23 mouse cellular contexts compared by ENCODE assay signal in genomic region chr5:100096955-100097354, GRCm38 (mm10). TPM values are rescaled to one million over a fixed set of nuclear protein-coding genes. Genes with fewer than 3 reads are reported as not detected.
DNase-seq lines count a peak whose midpoint lies in the region; ATAC-seq and TF ChIP-seq lines count a peak whose summit lies in the region.
"Had no signal": no experiment of that assay in that cellular context is flagged by ENCODE, and none has a peak within 500 bp of the region (broad histone marks: within the 10 kb centered on the region; RNA-seq: fewer than 3 reads in every experiment).

No protein-coding gene starts in this region.

- 0 out of 2 replicates have a peak, but pooled peaks have one; percentile 41 for ATAC-seq in intestine, embryonic 15.5 days
- ATAC-seq in intestine, postnatal 0 days = no peak
- peak; percentile 52 for ATAC-seq in kidney, postnatal 0 days (replicated peaks; ENCODE audit: low FRiP score, low read depth)
- ATAC-seq in erythroid progenitor cell, adult 5-6 weeks (replicated peaks; ENCODE audit: low FRiP score, poor library complexity, severe bottlenecking) = no peak
- ATAC-seq: activated CD4-positive, CD25-positive, alpha-beta regulatory T cell, adult 4 months; forebrain, embryonic 14.5 days; forebrain, postnatal 0 days had no signal

- H3K27ac ChIP-seq in intestine, embryonic 15.5 days = no peak overlapping the region
- H3K27ac ChIP-seq in intestine, postnatal 0 days (ENCODE audit: low read depth, low read length) = no peak overlapping the region
- no peak overlapping the region for H3K27ac ChIP-seq in kidney, postnatal 0 days
- H3K27ac ChIP-seq: gastrocnemius, adult 2 months; heart, adult 2 months; heart, embryonic 10.5 days; heart, embryonic 13.5 days; hindbrain, embryonic 14.5 days had no signal

- no peaks in the 10 kb centered on the region for H3K36me3 ChIP-seq in intestine, embryonic 15.5 days
- H3K36me3 ChIP-seq in intestine, postnatal 0 days (ENCODE audit: control insufficient read depth, insufficient read depth) = no peaks in the 10 kb centered on the region
- no peaks in the 10 kb centered on the region for H3K36me3 ChIP-seq in kidney, postnatal 0 days (ENCODE audit: insufficient read depth, low read length)
- H3K36me3 ChIP-seq: heart, embryonic 10.5 days; heart, embryonic 13.5 days had no signal

- H3K9me3 ChIP-seq in intestine, embryonic 15.5 days = no peaks in the 10 kb centered on the region
- H3K9me3 ChIP-seq in intestine, postnatal 0 days (ENCODE audit: control insufficient read depth) = no peaks in the 10 kb centered on the region
- no peaks in the 10 kb centered on the region for H3K9me3 ChIP-seq in kidney, postnatal 0 days (replicated peaks; ENCODE audit: low read length)
- H3K9me3 ChIP-seq: heart, embryonic 10.5 days; heart, embryonic 13.5 days had no signal

- no peak for TF ChIP-seq CTCF in intestine, postnatal 0 days (IDR thresholded peaks at IDR 0.05; ENCODE audit: low read depth)
- no peak for TF ChIP-seq CTCF in kidney, postnatal 0 days (IDR thresholded peaks at IDR 0.05; ENCODE audit: low read depth)

- H3K4me1 ChIP-seq in intestine, embryonic 15.5 days (replicated peaks) = 0 out of 2 replicates have a peak, but pooled peaks cover 3% of the 10 kb centered on the region
- no peaks in the 10 kb centered on the region for H3K4me1 ChIP-seq in intestine, postnatal 0 days (replicated peaks; ENCODE audit: control insufficient read depth, insufficient read depth, low read length)
- peaks cover 4% of the 10 kb centered on the region; the same call in 1 of the 2 replicates for H3K4me1 ChIP-seq in kidney, postnatal 0 days (replicated peaks; ENCODE audit: insufficient read depth, low read length)
- H3K4me1 ChIP-seq: heart, embryonic 13.5 days had no signal

- H3K4me3 ChIP-seq in intestine, embryonic 15.5 days (replicated peaks) = no peak overlapping the region
- no peak overlapping the region for H3K4me3 ChIP-seq in intestine, postnatal 0 days (ENCODE audit: low read depth, low read length)
- no peak overlapping the region for H3K4me3 ChIP-seq in kidney, postnatal 0 days (replicated peaks; ENCODE audit: low read depth, low read length)
- H3K4me3 ChIP-seq: gastrocnemius, adult 2 months; heart, adult 2 months; heart, embryonic 10.5 days; heart, embryonic 13.5 days had no signal

- intact Hi-C loops in gastrocnemius, postnatal 36 days (cut with DNase I) = no loop called here

- WGBS in intestine, embryonic 15.5 days = 61% methylated on average over 5 of the region's 5 CpGs
- 41% methylated on average over 5 of the region's 5 CpGs for WGBS in intestine, postnatal 0 days
- WGBS in kidney, postnatal 0 days = 42% methylated on average over 5 of the region's 5 CpGs

- H3K9ac ChIP-seq in intestine, embryonic 15.5 days = no peak overlapping the region
- no peak overlapping the region for H3K9ac ChIP-seq in intestine, postnatal 0 days (ENCODE audit: low read depth, low read length)
- H3K9ac ChIP-seq in kidney, postnatal 0 days (ENCODE audit: low read depth, low read length) = no peak overlapping the region
- H3K9ac ChIP-seq: forebrain, postnatal 0 days; heart, embryonic 13.5 days; hindbrain, embryonic 14.5 days had no signal

- DNase-seq in kidney, adult 9 months = peak; percentile 6
- DNase-seq in kidney, adult 18-20 months = no peak
- no peak for DNase-seq in kidney, postnatal 0 days (ENCODE audit: low spot score)
- DNase-seq in gastrocnemius, postnatal 36 days = no peak
- DNase-seq: adrenal gland, adult 8-10 months; adrenal gland, postnatal 25 days; cerebellum, adult 11-12 months; cerebellum, adult 9-10 months; cerebellum, postnatal 14 days; forebrain, postnatal 0 days; gastrocnemius, adult 2 months; gastrocnemius, postnatal 14 days; heart, adult 2 months; heart, postnatal 14 days; heart, postnatal 4 days had no signal

- H3K27me3 ChIP-seq in intestine, embryonic 15.5 days (replicated peaks) = no peaks in the 10 kb centered on the region
- no peaks in the 10 kb centered on the region for H3K27me3 ChIP-seq in intestine, postnatal 0 days (replicated peaks; ENCODE audit: control insufficient read depth, insufficient read depth, low read length)
- no peaks in the 10 kb centered on the region for H3K27me3 ChIP-seq in kidney, postnatal 0 days (ENCODE audit: insufficient read depth, low read length)

- no peak overlapping the region for H3K4me2 ChIP-seq in intestine, embryonic 15.5 days (replicated peaks)
- H3K4me2 ChIP-seq in intestine, postnatal 0 days (replicated peaks; ENCODE audit: low read depth) = no peak overlapping the region
- no peak overlapping the region for H3K4me2 ChIP-seq in kidney, postnatal 0 days (ENCODE audit: low read length)
- H3K4me2 ChIP-seq: heart, embryonic 13.5 days; hindbrain, embryonic 14.5 days had no signal

RNA-seq across cellular contexts. Expression of gene Enoph1, which starts 57.2 kb away (rescaled TPM):
- 49.2 and 49.8 TPM in 2 replicates for polyA plus RNA-seq in intestine, embryonic 15.5 days (2015; fragmentation: Nextera tagmentation; extraction: Ambion mirVana)
- polyA plus RNA-seq in intestine, postnatal 0 days (2015; fragmentation: Nextera tagmentation; extraction: Ambion mirVana) = 26.6 TPM in 2 replicates
- 31.5 and 36.1 TPM in 2 replicates for polyA plus RNA-seq in kidney, postnatal 0 days (2015; fragmentation: Nextera tagmentation; extraction: Ambion mirVana)
- total RNA-seq in gastrocnemius, postnatal 36 days (2021) = 1 to 10 TPM; 5.9 to 7.0 TPM
- 4.2 and 10.5 TPM in 2 replicates for total RNA-seq in erythroid progenitor cell, adult 5-6 weeks (2015; ENCODE audit: low replicate concordance)
- total RNA-seq in erythroid progenitor cell, adult 5-6 weeks (2017; ENCODE audit: low replicate concordance) = 3.3 and 6.2 TPM in 2 replicates

RNA-seq across cellular contexts. Expression of gene Hnrnpdl, which starts 57.5 kb away (rescaled TPM):
- polyA plus RNA-seq in intestine, embryonic 15.5 days (2015; fragmentation: Nextera tagmentation; extraction: Ambion mirVana) = 128 and 132 TPM in 2 replicates
- 61.6 and 63.2 TPM in 2 replicates for polyA plus RNA-seq in intestine, postnatal 0 days (2015; fragmentation: Nextera tagmentation; extraction: Ambion mirVana)
- 118 and 121 TPM in 2 replicates for polyA plus RNA-seq in kidney, postnatal 0 days (2015; fragmentation: Nextera tagmentation; extraction: Ambion mirVana)
- 10 to 100 TPM; 63.2 to 70.9 TPM for total RNA-seq in gastrocnemius, postnatal 36 days (2021)
- total RNA-seq in erythroid progenitor cell, adult 5-6 weeks (2015; ENCODE audit: low replicate concordance) = 233 and 266 TPM in 2 replicates
- total RNA-seq in erythroid progenitor cell, adult 5-6 weeks (2017; ENCODE audit: low replicate concordance) = 256 and 262 TPM in 2 replicates

Comparison
In these comparisons a context has a peak if more than half of its experiments do, and no peak if none do; other contexts are left out.
1. ATAC-seq: peak in intestine, embryonic 15.5 days (single experiment) and kidney, postnatal 0 days (single experiment); none in intestine, postnatal 0 days (single experiment) and erythroid progenitor cell, adult 5-6 weeks (single experiment).